Mouse (Mus musculus): ENCODE results near the gene Orai3.

GRCm38 (mm10) chr7:127817053-127817452 is 47.4 kb downstream of the Orai3 start:
- TF ChIP-seq POLR2A (IDR thresholded peaks at IDR 0.05; ENCODE audit: control insufficient read depth in 1 of 2, insufficient read depth in 1 of 2, low read depth in 1 of 2, low read length in 2 of 2, poor library complexity in 1 of 2) (no peak), RCOR1 (IDR thresholded peaks at IDR 0.05; ENCODE audit: low read depth, low read length) (no peak), MAX (IDR thresholded peaks at IDR 0.05; ENCODE audit: low read length) (no peak), MYC (IDR thresholded peaks at IDR 0.05; ENCODE audit: low read depth, low read length) (no peak)
